ENCODE assay signal across 8 mouse cellular contexts in genomic region chr8:84823653-84824052, GRCm38 (mm10). TPM values are rescaled to one million over a fixed set of nuclear protein-coding genes. Genes with fewer than 3 reads are reported as not detected.
A peak's percentile ranks its signal among the peaks of the same experiment; 100 is the strongest.
DNase-seq lines count a peak whose midpoint lies in the region; ATAC-seq lines count a peak whose summit lies in the region.

No protein-coding gene starts in this region.

- no peaks in the 10 kb centered on the region for H3K36me3 ChIP-seq in forebrain, embryonic 12.5 days (replicated peaks)
- no peaks in the 10 kb centered on the region for H3K36me3 ChIP-seq in liver, embryonic 16.5 days (ENCODE audit: control insufficient read depth, insufficient read depth)
- H3K36me3 ChIP-seq in neural tube, embryonic 12.5 days: no peaks in the 10 kb centered on the region

- 2% methylated on average over 18 of the region's 18 CpGs for WGBS in forebrain, embryonic 12.5 days
- WGBS in liver, embryonic 16.5 days (ENCODE audit: insufficient replicate concordance): 2% methylated on average over 18 of the region's 18 CpGs
- WGBS in neural tube, embryonic 12.5 days: under 1% methylated on average over 18 of the region's 18 CpGs

- peak overlapping the region; percentile 26 for H3K4me3 ChIP-seq in forebrain, embryonic 12.5 days (replicated peaks)
- no peak overlapping the region for H3K4me3 ChIP-seq in liver, embryonic 16.5 days (ENCODE audit: low read depth, low read length)
- H3K4me3 ChIP-seq in neural tube, embryonic 12.5 days: peak overlapping the region; percentile 11; the same call in 1 of the 2 replicates

- 0 out of 2 replicates have a peak overlapping the region, but pooled peaks have one; percentile 44 for H3K9ac ChIP-seq in forebrain, embryonic 12.5 days
- H3K9ac ChIP-seq in liver, embryonic 16.5 days (ENCODE audit: low read depth, low read length): no peak overlapping the region
- 0 out of 2 replicates have a peak overlapping the region, but pooled peaks have one; percentile 21 for H3K9ac ChIP-seq in neural tube, embryonic 12.5 days

- ATAC-seq in cerebellum, adult (ENCODE audit: insufficient number of reproducible peaks, low FRiP score, low TSS enrichment): peak; percentile 86
- ATAC-seq in forebrain, embryonic 12.5 days (ENCODE audit: low FRiP score): peak; percentile 85
- ATAC-seq in liver, embryonic 16.5 days (ENCODE audit: low read depth): peak; percentile 70
- ATAC-seq in neural tube, embryonic 12.5 days (ENCODE audit: low FRiP score, low read depth): peak; percentile 76

- peak overlapping the region; percentile 51 for H3K4me2 ChIP-seq in forebrain, embryonic 12.5 days
- peak overlapping the region; percentile 12; the same call in 1 of the 2 replicates for H3K4me2 ChIP-seq in liver, embryonic 16.5 days (ENCODE audit: low read depth, low read length)
- peak overlapping the region; percentile 54 for H3K4me2 ChIP-seq in neural tube, embryonic 12.5 days (replicated peaks)

- H3K4me1 ChIP-seq in forebrain, embryonic 12.5 days: peaks cover 7% of the 10 kb centered on the region
- H3K4me1 ChIP-seq in liver, embryonic 16.5 days (ENCODE audit: control insufficient read depth, low read depth, low read length): peaks cover 22% of the 10 kb centered on the region
- H3K4me1 ChIP-seq in neural tube, embryonic 12.5 days: peaks cover 7% of the 10 kb centered on the region

- no peaks in the 10 kb centered on the region for H3K9me3 ChIP-seq in forebrain, embryonic 12.5 days
- H3K9me3 ChIP-seq in liver, embryonic 16.5 days (replicated peaks; ENCODE audit: control insufficient read depth, low read length): no peaks in the 10 kb centered on the region
- no peaks in the 10 kb centered on the region for H3K9me3 ChIP-seq in neural tube, embryonic 12.5 days

- H3K27me3 ChIP-seq in forebrain, embryonic 12.5 days: peaks cover 8% of the 10 kb centered on the region
- no peaks in the 10 kb centered on the region for H3K27me3 ChIP-seq in liver, embryonic 16.5 days (ENCODE audit: control insufficient read depth, insufficient read depth, low read depth, low read length)
- H3K27me3 ChIP-seq in neural tube, embryonic 12.5 days (replicated peaks): 0 out of 2 replicates have a peak, but pooled peaks cover 12% of the 10 kb centered on the region

- H3K27ac ChIP-seq in forebrain, embryonic 12.5 days: no peak overlapping the region
- no peak overlapping the region for H3K27ac ChIP-seq in liver, embryonic 16.5 days (ENCODE audit: low read length)
- no peak overlapping the region for H3K27ac ChIP-seq in neural tube, embryonic 12.5 days

- DNase-seq in ovary, postnatal 36 days (ENCODE audit: low spot score): peak; percentile 67
- no peak for DNase-seq in ovary, adult 18-20 months (ENCODE audit: low spot score)
- peak; percentile 87 for DNase-seq in induced T-regulatory cell, adult 2 months (ENCODE audit: low read depth)
- peak; percentile 84 for DNase-seq in thymus, postnatal 4 days

RNA-seq across cellular contexts. Expression of gene Dand5, which starts 1.0 kb away (rescaled TPM):
- 5.3 and 5.6 TPM in 2 replicates for polyA plus RNA-seq in forebrain, embryonic 12.5 days (2016; fragmentation: Nextera tagmentation; extraction: Ambion mirVana)
- 2.5 and 3.0 TPM in 2 replicates for polyA plus RNA-seq in liver, embryonic 16.5 days (2015; fragmentation: Nextera tagmentation; extraction: Ambion mirVana)
- polyA plus RNA-seq in neural tube, embryonic 12.5 days (2016; fragmentation: Nextera tagmentation; extraction: Ambion mirVana): 6.5 and 8.3 TPM in 2 replicates

RNA-seq across cellular contexts. Expression of gene Gadd45gip1, which starts 7.7 kb away (rescaled TPM):
- polyA plus RNA-seq in forebrain, embryonic 12.5 days (2016; fragmentation: Nextera tagmentation; extraction: Ambion mirVana): 43.0 and 44.8 TPM in 2 replicates
- polyA plus RNA-seq in liver, embryonic 16.5 days (2015; fragmentation: Nextera tagmentation; extraction: Ambion mirVana): 41.5 and 41.9 TPM in 2 replicates
- 39.7 and 40.1 TPM in 2 replicates for polyA plus RNA-seq in neural tube, embryonic 12.5 days (2016; fragmentation: Nextera tagmentation; extraction: Ambion mirVana)

RNA-seq across cellular contexts. Expression of gene Rad23a, which starts 16.8 kb away (rescaled TPM):
- polyA plus RNA-seq in forebrain, embryonic 12.5 days (2016; fragmentation: Nextera tagmentation; extraction: Ambion mirVana): 108 and 118 TPM in 2 replicates
- polyA plus RNA-seq in liver, embryonic 16.5 days (2015; fragmentation: Nextera tagmentation; extraction: Ambion mirVana): 294 and 307 TPM in 2 replicates
- polyA plus RNA-seq in neural tube, embryonic 12.5 days (2016; fragmentation: Nextera tagmentation; extraction: Ambion mirVana): 89.7 and 94.8 TPM in 2 replicates

RNA-seq across cellular contexts. Expression of gene Calr, which starts 23.1 kb away (rescaled TPM):
- 619 TPM in 2 replicates for polyA plus RNA-seq in forebrain, embryonic 12.5 days (2016; fragmentation: Nextera tagmentation; extraction: Ambion mirVana)
- 473 and 480 TPM in 2 replicates for polyA plus RNA-seq in liver, embryonic 16.5 days (2015; fragmentation: Nextera tagmentation; extraction: Ambion mirVana)
- polyA plus RNA-seq in neural tube, embryonic 12.5 days (2016; fragmentation: Nextera tagmentation; extraction: Ambion mirVana): 753 and 769 TPM in 2 replicates

RNA-seq across cellular contexts. Expression of gene Nfix, which starts 23.5 kb away (rescaled TPM):
- 31.9 and 33.2 TPM in 2 replicates for polyA plus RNA-seq in forebrain, embryonic 12.5 days (2016; fragmentation: Nextera tagmentation; extraction: Ambion mirVana)
- 2.0 and 2.4 TPM in 2 replicates for polyA plus RNA-seq in liver, embryonic 16.5 days (2015; fragmentation: Nextera tagmentation; extraction: Ambion mirVana)
- 8.4 and 11.2 TPM in 2 replicates for polyA plus RNA-seq in neural tube, embryonic 12.5 days (2016; fragmentation: Nextera tagmentation; extraction: Ambion mirVana)
